Mouse (Mus musculus): Measurements from ENCODE around the gene Gpr137c. TPM values are rescaled to one million over a fixed set of nuclear protein-coding genes. Genes with fewer than 3 reads are reported as not detected.

Gene Gpr137c
- polyA plus RNA-seq, 1 experiment, result 9.0 TPM

- Histone ChIP-seq H3K4me1 (replicated peaks; ENCODE audit: control insufficient read depth, insufficient read depth, low read length) (no peaks in the 10 kb centered on the region), H3K4me3 (ENCODE audit: control insufficient read depth, insufficient read depth, low read length) (no peak overlapping the region), H3K27ac (ENCODE audit: control insufficient read depth, insufficient read depth, low read length) (no peak overlapping the region), H3K36me3 (ENCODE audit: control insufficient read depth, insufficient read depth, low read length) (peaks cover 4% of the 10 kb centered on the region; the same call in 1 of the 2 replicates), H3K27me3 (ENCODE audit: control insufficient read depth, insufficient read depth, low read length) (no peaks in the 10 kb centered on the region)
- WGBS, result 90% methylated on average over 13 of the region's 13 CpGs
- no peak for TF ChIP-seq CTCF (IDR thresholded peaks at IDR 0.05; ENCODE audit: borderline replicate concordance, control insufficient read depth, extremely low read depth, insufficient read depth, low read length, poor library complexity)
- no peak for TF ChIP-seq POLR2A (IDR thresholded peaks at IDR 0.05; ENCODE audit: control insufficient read depth, extremely low read depth, insufficient read depth, low read length, poor library complexity)
- DNase-seq, result no peak
Measured at GRCm38 (mm10) chr14:45309646-45310045, 90.1 kb downstream of the Gpr137c start.

DNA sequence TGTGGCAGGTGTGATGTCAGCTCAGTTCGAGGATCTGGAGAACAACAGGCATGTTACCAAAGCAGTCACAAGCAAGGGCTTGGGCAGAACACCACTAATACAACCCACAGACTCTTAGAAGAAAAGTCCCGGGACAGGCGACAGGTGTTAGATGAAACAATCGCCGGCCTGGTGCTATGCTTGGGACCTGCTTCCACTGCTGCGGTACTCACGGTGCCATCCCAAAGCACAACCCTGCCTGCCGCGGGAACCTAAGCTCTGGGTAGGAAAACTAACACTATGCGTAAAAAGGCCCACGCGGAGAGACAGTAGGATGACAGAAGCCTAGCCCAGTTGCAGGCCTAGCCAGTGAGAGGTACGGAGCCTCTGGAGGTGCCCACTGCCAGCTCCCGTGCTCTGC, 90.6 kb downstream of the Gpr137c start:
- no peak for TF ChIP-seq CTCF (IDR thresholded peaks at IDR 0.05; ENCODE audit: borderline replicate concordance, control insufficient read depth, extremely low read depth, insufficient read depth, low read length, poor library complexity)
- TF ChIP-seq POLR2A (IDR thresholded peaks at IDR 0.05; ENCODE audit: control insufficient read depth, extremely low read depth, insufficient read depth, low read length, poor library complexity), result no peak
- WGBS, result 90% methylated on average over 14 of the region's 14 CpGs
- no peaks in the 10 kb centered on the region for H3K4me1 ChIP-seq (replicated peaks; ENCODE audit: control insufficient read depth, insufficient read depth, low read length)
- no peak overlapping the region for H3K27ac ChIP-seq (ENCODE audit: control insufficient read depth, insufficient read depth, low read length)
- H3K4me3 ChIP-seq (ENCODE audit: control insufficient read depth, insufficient read depth, low read length), result no peak overlapping the region
- no peak for DNase-seq
- H3K36me3 ChIP-seq (ENCODE audit: control insufficient read depth, insufficient read depth, low read length), result 0 out of 2 replicates have a peak, but pooled peaks cover under 1% of the 10 kb centered on the region
- no peaks in the 10 kb centered on the region for H3K27me3 ChIP-seq (ENCODE audit: control insufficient read depth, insufficient read depth, low read length)

DNA sequence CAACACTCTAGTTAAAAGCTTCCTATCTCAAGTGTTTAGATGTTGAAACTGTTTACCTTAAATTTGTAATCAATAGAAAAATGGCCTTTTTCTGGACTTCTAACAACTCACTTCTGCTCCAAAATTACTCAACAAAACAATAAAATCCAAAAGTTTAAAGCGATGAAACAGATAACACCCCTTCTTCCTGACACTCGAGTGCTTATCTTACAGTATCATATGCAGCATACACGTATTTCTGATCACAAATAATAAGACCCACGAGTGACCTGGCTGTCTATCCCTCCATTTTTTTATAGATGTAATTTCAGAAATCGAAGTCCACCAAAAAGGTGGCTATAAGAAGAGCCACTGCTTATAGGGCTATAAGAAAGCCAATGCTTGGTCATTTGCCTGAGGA, 97.4 kb downstream of the Gpr137c start:
- peaks cover 7% of the 10 kb centered on the region for H3K4me1 ChIP-seq (replicated peaks; ENCODE audit: control insufficient read depth, insufficient read depth, low read length)
- no peak overlapping the region for H3K4me3 ChIP-seq (ENCODE audit: control insufficient read depth, insufficient read depth, low read length)
- H3K27ac ChIP-seq (ENCODE audit: control insufficient read depth, insufficient read depth, low read length), result no peak overlapping the region; the same call in 1 of the 2 replicates

DNA sequence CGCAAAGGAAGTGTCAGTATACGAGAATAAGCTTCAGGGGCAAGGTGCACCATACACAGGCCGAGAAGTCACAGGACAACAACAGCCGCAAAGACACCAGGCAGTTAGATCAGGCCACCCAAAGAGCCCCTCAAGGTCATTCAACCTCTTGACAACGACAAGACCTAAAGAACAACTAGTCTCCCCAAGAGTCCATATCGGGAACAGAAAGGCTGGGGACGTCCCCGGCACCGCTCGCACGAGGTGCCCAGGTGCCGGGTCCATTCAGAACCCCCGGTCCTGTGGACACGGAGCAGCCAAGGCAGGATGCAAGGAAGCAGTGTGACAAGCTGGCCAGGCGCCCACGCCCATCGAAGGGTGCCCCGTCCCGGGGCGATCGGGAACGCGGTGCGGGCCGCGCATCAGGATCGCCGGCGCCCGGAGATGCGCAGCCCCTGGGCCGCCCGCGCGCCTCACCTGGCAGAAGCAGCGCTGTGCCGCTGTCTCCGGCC, 98.4 kb downstream of the Gpr137c start:
- Histone ChIP-seq H3K27me3 (ENCODE audit: control insufficient read depth, insufficient read depth, low read length) (no peaks in the 10 kb centered on the region), H3K36me3 (ENCODE audit: control insufficient read depth, insufficient read depth, low read length) (no peaks in the 10 kb centered on the region), H3K4me3 (ENCODE audit: control insufficient read depth, insufficient read depth, low read length) (peak overlapping the region; percentile 68), H3K27ac (ENCODE audit: control insufficient read depth, insufficient read depth, low read length) (no peak overlapping the region), H3K4me1 (replicated peaks; ENCODE audit: control insufficient read depth, insufficient read depth, low read length) (peaks cover 7% of the 10 kb centered on the region)
- DNase-seq, result peak; percentile 26
- TF ChIP-seq POLR2A (IDR thresholded peaks at IDR 0.05; ENCODE audit: control insufficient read depth, extremely low read depth, insufficient read depth, low read length, poor library complexity) (no peak), CTCF (IDR thresholded peaks at IDR 0.05; ENCODE audit: borderline replicate concordance, control insufficient read depth, extremely low read depth, insufficient read depth, low read length, poor library complexity) (no peak)
- WGBS, result under 1% methylated on average over 38 of the region's 38 CpGs

More for the DNA sequence above, 97.4 kb downstream of the Gpr137c start:
- 74% methylated on average over 5 of the region's 5 CpGs for WGBS
- Histone ChIP-seq H3K36me3 (ENCODE audit: control insufficient read depth, insufficient read depth, low read length) (no peaks in the 10 kb centered on the region), H3K27me3 (ENCODE audit: control insufficient read depth, insufficient read depth, low read length) (no peaks in the 10 kb centered on the region)
- no peak for TF ChIP-seq POLR2A (IDR thresholded peaks at IDR 0.05; ENCODE audit: control insufficient read depth, extremely low read depth, insufficient read depth, low read length, poor library complexity)
- TF ChIP-seq CTCF (IDR thresholded peaks at IDR 0.05; ENCODE audit: borderline replicate concordance, control insufficient read depth, extremely low read depth, insufficient read depth, low read length, poor library complexity), result no peak
- DNase-seq, result no peak

GRCm38 (mm10) chr14:45318426-45319236, 99.1 kb downstream of the Gpr137c start, which contains the start of gene Ero1l:
TSS of gene Ero1l (minus strand) at chr14:45318771.
- peak within 1 kb of the TSS; percentile 68 for H3K4me3 ChIP-seq (ENCODE audit: control insufficient read depth, insufficient read depth, low read length)
- DNase-seq, result peak; percentile 83
- H3K36me3 ChIP-seq (ENCODE audit: control insufficient read depth, insufficient read depth, low read length), result no peaks in the 10 kb centered on the region
- no peak within 1 kb of the TSS for H3K27ac ChIP-seq (ENCODE audit: control insufficient read depth, insufficient read depth, low read length)
- TF ChIP-seq POLR2A (IDR thresholded peaks at IDR 0.05; ENCODE audit: control insufficient read depth, extremely low read depth, insufficient read depth, low read length, poor library complexity) (peak; percentile 88), CTCF (IDR thresholded peaks at IDR 0.05; ENCODE audit: borderline replicate concordance, control insufficient read depth, extremely low read depth, insufficient read depth, low read length, poor library complexity) (no peak)
- no peaks in the 10 kb centered on the region for H3K27me3 ChIP-seq (ENCODE audit: control insufficient read depth, insufficient read depth, low read length)
- WGBS, result 2% methylated on average over 74 of the region's 74 CpGs
- peaks cover 7% of the 10 kb centered on the region for H3K4me1 ChIP-seq (replicated peaks; ENCODE audit: control insufficient read depth, insufficient read depth, low read length)

DNA sequence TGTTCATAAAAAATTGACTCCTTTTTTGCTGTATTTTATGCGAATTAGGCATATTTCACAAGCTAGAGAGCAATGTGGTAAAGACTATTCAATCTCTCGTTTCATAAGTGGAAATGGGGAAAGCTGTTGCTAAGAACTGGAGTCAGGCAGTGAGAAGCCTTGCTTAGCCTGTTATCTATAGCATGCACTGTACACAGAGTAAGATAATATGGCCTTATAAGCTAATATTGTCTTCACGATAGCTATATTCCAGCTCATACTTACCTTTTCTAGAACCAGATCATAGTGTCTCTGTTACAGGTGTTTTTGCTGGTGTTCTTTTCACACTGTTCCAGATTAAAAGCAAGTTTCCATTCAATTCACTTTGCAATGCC, 99.7 kb downstream of the Gpr137c start:
- DNase-seq, result no peak
- Histone ChIP-seq H3K27me3 (ENCODE audit: control insufficient read depth, insufficient read depth, low read length) (no peaks in the 10 kb centered on the region), H3K4me1 (replicated peaks; ENCODE audit: control insufficient read depth, insufficient read depth, low read length) (peaks cover 7% of the 10 kb centered on the region), H3K27ac (ENCODE audit: control insufficient read depth, insufficient read depth, low read length) (no peak overlapping the region), H3K36me3 (ENCODE audit: control insufficient read depth, insufficient read depth, low read length) (no peaks in the 10 kb centered on the region), H3K4me3 (ENCODE audit: control insufficient read depth, insufficient read depth, low read length) (no peak overlapping the region)
- 62% methylated on average over 3 of the region's 3 CpGs for WGBS
- TF ChIP-seq POLR2A (IDR thresholded peaks at IDR 0.05; ENCODE audit: control insufficient read depth, extremely low read depth, insufficient read depth, low read length, poor library complexity) (no peak), CTCF (IDR thresholded peaks at IDR 0.05; ENCODE audit: borderline replicate concordance, control insufficient read depth, extremely low read depth, insufficient read depth, low read length, poor library complexity) (no peak)

Data from thymus, adult 2 months (tissue).